Mouse (Mus musculus): ENCODE measurements around the gene 2010111I01Rik.

GRCm38 (mm10) chr13:63014353-63014752 lies 49.7 kb downstream of the 2010111I01Rik start:
- no peak for TF ChIP-seq RAD21 (IDR thresholded peaks at IDR 0.05; ENCODE audit: low read depth, low read length)
- TF ChIP-seq TCF12 (IDR thresholded peaks at IDR 0.05; ENCODE audit: low read depth, low read length) = no peak
- no peak for TF ChIP-seq CTCF (IDR thresholded peaks at IDR 0.05 in 2 of 3, conservative IDR thresholded peaks at IDR 0.05 in 1 of 3; ENCODE audit: control insufficient read depth in 1 of 3, insufficient read depth in 1 of 3, low read depth in 2 of 3, low read length in 3 of 3, poor library complexity in 1 of 3, severe bottlenecking in 1 of 3)
- TF ChIP-seq NELFE (IDR thresholded peaks at IDR 0.05; ENCODE audit: low read depth, low read length) = no peak
- TF ChIP-seq KAT2A (conservative IDR thresholded peaks at IDR 0.05; ENCODE audit: low read depth, low read length) = no peak
- TF ChIP-seq ZKSCAN1 (IDR thresholded peaks at IDR 0.05; ENCODE audit: low read depth, low read length) = no peak
- TF ChIP-seq ZMIZ1 (IDR thresholded peaks at IDR 0.05; ENCODE audit: low read depth, low read length) = no peak

Measured in MEL (cell line).